Mouse (Mus musculus) C2C12 (cell line): ENCODE data around the gene Slc36a2. TPM values are rescaled to one million over a fixed set of nuclear protein-coding genes. Genes with fewer than 3 reads are reported as not detected.

ENCODE experiments used
- H3K27me3 ChIP-seq: one replicate; pipeline ENCODE4 v1.6.1; 2011; ENCODE audit not compliant: control insufficient read depth, insufficient read depth, insufficient read length
- H3K36me3 ChIP-seq: one replicate; pipeline ENCODE4 v1.6.1; 2011; ENCODE audit not compliant: control insufficient read depth, insufficient read depth
- H3K4me3 ChIP-seq: one replicate; pipeline ENCODE4 v1.5.1; 2011; ENCODE audit warnings: mild to moderate bottlenecking, control low read depth; ENCODE audit not compliant: poor library complexity, insufficient read depth, severe bottlenecking
- H3K79me2 ChIP-seq: one replicate; pipeline ENCODE4 v1.6.1; 2011; ENCODE audit not compliant: control insufficient read depth, insufficient read depth
- H3K79me3 ChIP-seq: one replicate; pipeline ENCODE4 v1.6.1; 2011; ENCODE audit warnings: low read depth, control low read depth
- H3ac ChIP-seq: one replicate; pipeline ENCODE3; 2011; ENCODE audit warnings: low read depth; ENCODE audit not compliant: control insufficient read depth, insufficient read length
- CEBPB ChIP-seq: IDR thresholded peaks from one replicate; pipeline ENCODE4 v1.6.1; 2011; ENCODE audit warnings: low read depth, mild to moderate bottlenecking, control low read depth, moderate library complexity
- CTCF ChIP-seq: IDR thresholded peaks from one replicate; pipeline ENCODE4 v1.5.1; 2011; ENCODE audit not compliant: control insufficient read depth, insufficient read depth, insufficient read length
- FOSL1 ChIP-seq: IDR thresholded peaks from one replicate; pipeline ENCODE4 v1.8.0; 2011; ENCODE audit warnings: mild to moderate bottlenecking, low read length; ENCODE audit not compliant: poor library complexity, insufficient read depth, severe bottlenecking
- MAX ChIP-seq: IDR thresholded peaks from one replicate; pipeline ENCODE4 v1.6.1; 2011; ENCODE audit warnings: mild to moderate bottlenecking, control low read depth
- MYOD1 ChIP-seq: IDR thresholded peaks from one replicate; pipeline ENCODE4 v1.6.1; 2011; ENCODE audit warnings: low read depth; ENCODE audit not compliant: control insufficient read depth, insufficient read length
- MYOG ChIP-seq: IDR thresholded peaks from one replicate; pipeline ENCODE4 v1.6.1; 2011; ENCODE audit not compliant: control insufficient read depth, insufficient read length; ENCODE audit errors: extremely low read depth
- USF1 ChIP-seq: IDR thresholded peaks from one replicate; pipeline ENCODE4 v1.6.1; 2011; ENCODE audit warnings: low read depth, mild to moderate bottlenecking, control low read depth, moderate library complexity
- polyA plus RNA-seq: library from polyadenylated mRNA; unstranded; fragments of >200 nt; fragmentation: generic; extraction: Trizol; gene quantifications from one replicate; pipeline ENCODE4 v1.2.1, GENCODE M21; 2012; ENCODE audit warnings: missing spikeins

Gene Slc36a2
- polyA plus RNA-seq, 1 experiment = not detected

DNA sequence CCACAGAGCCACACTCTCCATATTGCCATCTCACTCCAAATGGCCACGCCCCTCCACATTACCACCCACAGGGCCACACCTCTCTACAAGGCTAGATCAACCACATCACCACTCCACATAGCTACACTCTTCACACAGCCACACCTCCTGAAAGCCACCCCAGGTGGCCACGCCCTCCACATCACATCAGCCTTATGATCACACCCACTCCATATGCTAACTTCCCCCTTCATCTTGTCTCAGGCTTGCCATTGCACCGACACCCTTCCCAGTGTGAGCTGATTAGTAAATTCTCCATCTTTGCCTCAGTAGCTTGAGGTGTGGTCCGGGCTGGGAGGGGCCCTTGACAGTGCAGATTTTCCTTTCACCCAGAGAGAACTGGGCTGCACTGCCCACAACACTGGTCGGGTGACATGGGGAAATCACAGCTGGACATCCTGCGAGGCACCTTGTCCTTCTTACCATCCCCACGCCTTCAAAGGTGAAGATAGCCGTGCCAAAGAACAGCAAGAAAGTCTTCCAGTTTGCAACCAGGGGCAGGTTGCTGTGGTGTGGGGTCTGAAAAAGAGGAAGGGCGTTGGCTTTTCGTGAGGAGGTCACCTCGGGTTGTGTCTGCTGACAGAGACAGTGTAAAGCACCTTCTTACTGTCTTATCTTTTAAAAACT lies 53.7 kb downstream of the Slc36a2 start:
- H3K27me3 ChIP-seq = no peaks in the 10 kb centered on the region
- no peak overlapping the region for H3K4me3 ChIP-seq
- TF ChIP-seq CTCF = no peak
- TF ChIP-seq FOSL1 = no peak

DNA sequence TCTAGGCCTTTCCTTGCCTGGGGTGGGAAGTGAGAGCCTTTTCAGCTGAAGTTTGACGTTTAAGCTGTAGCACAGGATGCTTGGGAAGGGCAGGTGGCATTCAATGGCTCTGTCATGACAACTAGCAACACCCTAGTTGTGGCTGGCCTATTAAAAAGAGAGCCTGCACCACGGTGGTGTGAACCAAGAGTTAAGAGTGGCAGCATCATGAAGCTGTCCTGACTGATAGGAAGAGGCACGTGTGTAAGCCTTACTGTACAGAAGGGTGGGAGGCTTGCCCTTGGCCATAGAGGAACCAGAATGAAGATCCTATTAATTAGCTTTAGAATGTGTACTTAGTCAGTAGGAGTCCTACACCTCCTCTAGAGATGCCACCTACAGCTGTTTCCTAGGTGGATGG lies 56.5 kb downstream of the Slc36a2 start:
- no peak for TF ChIP-seq FOSL1
- TF ChIP-seq MYOD1 = no peak
- no peak for TF ChIP-seq MAX
- TF ChIP-seq CEBPB = no peak
- TF ChIP-seq MYOG = no peak
- no peak for TF ChIP-seq CTCF
- no peak for TF ChIP-seq USF1
- H3K4me3 ChIP-seq = no peak overlapping the region
- H3K79me2 ChIP-seq = no peaks in the 10 kb centered on the region
- no peaks in the 10 kb centered on the region for H3K79me3 ChIP-seq
- H3K27me3 ChIP-seq = no peaks in the 10 kb centered on the region
- H3K36me3 ChIP-seq = no peaks in the 10 kb centered on the region
- H3ac ChIP-seq = no peak overlapping the region

More for the DNA sequence above, 53.7 kb downstream of the Slc36a2 start:
- no peaks in the 10 kb centered on the region for H3K79me2 ChIP-seq
- H3K36me3 ChIP-seq = no peaks in the 10 kb centered on the region
- no peak overlapping the region for H3ac ChIP-seq
- H3K79me3 ChIP-seq = no peaks in the 10 kb centered on the region

DNA sequence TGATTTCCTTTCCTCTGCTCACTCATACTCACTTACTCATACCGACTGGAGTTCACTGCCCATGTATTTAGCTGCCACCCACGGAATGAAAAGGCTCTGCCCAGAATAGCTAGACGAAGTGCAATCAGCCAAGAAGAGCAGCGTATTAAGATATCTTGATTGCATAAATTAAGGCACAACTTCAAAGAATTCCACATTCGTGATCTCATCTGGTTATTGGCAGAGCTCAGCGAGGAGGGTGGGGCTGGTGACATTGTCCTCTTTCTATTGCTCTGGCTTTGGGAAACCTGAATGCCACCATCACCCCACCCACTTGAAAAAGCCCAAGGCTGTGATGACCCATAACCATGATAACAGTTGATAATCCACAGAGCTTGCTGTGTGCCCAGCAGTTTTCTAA lies 56.9 kb downstream of the Slc36a2 start:
- no peaks in the 10 kb centered on the region for H3K27me3 ChIP-seq
- H3K79me2 ChIP-seq = no peaks in the 10 kb centered on the region
- H3K79me3 ChIP-seq = no peaks in the 10 kb centered on the region
- H3K36me3 ChIP-seq = no peaks in the 10 kb centered on the region
- TF ChIP-seq CTCF = no peak
- no peak for TF ChIP-seq FOSL1
- no peak for TF ChIP-seq MYOD1
- no peak overlapping the region for H3ac ChIP-seq
- H3K4me3 ChIP-seq = no peak overlapping the region

DNA sequence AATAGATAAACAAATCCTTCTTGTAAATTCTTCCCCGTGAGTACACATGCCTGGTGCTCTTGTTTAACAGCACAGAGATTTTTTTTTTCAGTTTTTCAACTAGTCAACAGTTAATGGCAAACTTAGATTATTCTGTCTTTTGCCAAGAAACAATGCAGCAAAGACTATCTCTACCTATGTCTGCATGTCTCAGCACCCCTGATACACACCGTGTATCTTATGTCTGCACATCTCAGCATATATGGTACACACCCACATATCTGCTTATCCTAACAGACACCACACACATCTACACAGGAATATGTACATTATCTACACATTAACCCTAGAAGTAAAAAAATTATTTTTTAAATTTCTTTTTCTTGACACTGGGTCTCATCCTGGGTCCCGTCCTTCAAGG lies 58.2 kb downstream of the Slc36a2 start:
- Histone ChIP-seq H3K4me3 (no peak overlapping the region), H3K79me3 (no peaks in the 10 kb centered on the region), H3K27me3 (no peaks in the 10 kb centered on the region), H3ac (no peak overlapping the region), H3K79me2 (no peaks in the 10 kb centered on the region), H3K36me3 (no peaks in the 10 kb centered on the region)
- TF ChIP-seq USF1 = no peak
- TF ChIP-seq CEBPB = no peak
- no peak for TF ChIP-seq MAX
- no peak for TF ChIP-seq MYOG

DNA sequence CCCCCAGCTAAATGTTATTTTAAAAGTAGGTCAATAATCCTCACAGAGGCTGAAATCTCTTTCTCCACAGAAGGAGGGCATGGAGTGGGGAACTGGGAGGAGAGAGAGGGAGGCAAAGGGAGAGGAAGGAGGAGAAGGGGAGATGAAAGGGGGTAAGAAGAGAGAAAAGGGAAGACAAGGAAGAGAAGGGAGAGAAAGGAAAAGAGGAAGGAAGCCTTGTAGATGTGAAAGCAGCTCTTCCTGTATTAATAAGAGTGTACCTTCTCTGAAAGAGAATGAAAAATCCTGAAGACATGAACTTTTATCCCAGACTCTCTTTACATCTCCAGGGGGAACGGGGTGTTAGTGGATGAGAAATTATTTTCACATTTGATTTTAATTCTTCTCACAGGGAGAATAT lies 63.4 kb downstream of the Slc36a2 start:
- Histone ChIP-seq H3K27me3 (no peaks in the 10 kb centered on the region), H3ac (no peak overlapping the region), H3K4me3 (no peak overlapping the region), H3K36me3 (no peaks in the 10 kb centered on the region), H3K79me2 (no peaks in the 10 kb centered on the region), H3K79me3 (no peaks in the 10 kb centered on the region)
- TF ChIP-seq FOSL1 (no peak), USF1 (no peak), CEBPB (no peak), CTCF (no peak), MYOD1 (no peak), MAX (no peak), MYOG (no peak)

DNA sequence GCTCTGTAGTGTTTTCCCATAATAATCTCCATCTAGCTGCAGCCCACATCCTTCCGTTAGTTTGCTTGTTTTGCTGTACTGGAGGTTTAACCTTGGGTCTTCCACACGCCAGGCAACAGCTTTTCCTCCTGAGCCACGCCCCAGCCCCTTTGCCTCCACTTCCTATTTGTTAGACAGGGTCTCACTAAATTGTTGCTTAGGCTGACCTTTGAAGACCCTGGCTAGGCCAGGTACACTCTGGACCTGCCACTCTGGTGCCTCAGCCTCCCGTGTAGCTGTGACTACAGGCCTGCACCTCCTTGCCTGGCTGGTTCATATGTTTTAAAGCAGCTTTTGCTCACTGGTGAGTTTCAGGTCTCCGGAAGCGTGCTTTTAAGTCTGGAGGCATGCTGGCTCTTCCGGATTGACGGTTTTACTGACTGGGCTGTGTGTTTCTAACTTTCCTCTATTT lies 64.0 kb downstream of the Slc36a2 start:
- no peak overlapping the region for H3ac ChIP-seq
- no peaks in the 10 kb centered on the region for H3K79me2 ChIP-seq
- H3K79me3 ChIP-seq = no peaks in the 10 kb centered on the region
- TF ChIP-seq USF1 = no peak
- TF ChIP-seq MYOD1 = no peak
- no peak for TF ChIP-seq MAX
- no peak for TF ChIP-seq CTCF
- no peak for TF ChIP-seq FOSL1
- no peak for TF ChIP-seq MYOG
- no peak for TF ChIP-seq CEBPB
- no peak overlapping the region for H3K4me3 ChIP-seq
- H3K36me3 ChIP-seq = no peaks in the 10 kb centered on the region
- H3K27me3 ChIP-seq = no peaks in the 10 kb centered on the region
